Mouse (Mus musculus) hindbrain, postnatal 0 days (tissue): ENCODE measurements around the gene Rnase12. TPM values are rescaled to one million over a fixed set of nuclear protein-coding genes. Genes with fewer than 3 reads are reported as not detected.
A peak's percentile ranks its signal among the peaks of the same experiment; 100 is the strongest.

Source experiments
- ATAC-seq: fragments of 200-750 bp; cut with Nextera tagmentation; 2 replicates; pipeline ENCODE4 v1.8.0; 2017; ENCODE audit warnings: mild to moderate bottlenecking, moderate TSS enrichment, moderate library complexity
- DNase-seq: peaks from one replicate; pipeline ENCODE4 v3.0.0-alpha.2; 2015; ENCODE audit warnings: low spot score
- H3K27ac ChIP-seq: fragments of 300-500 bp; sonication (generic); 2 replicates; pipeline ENCODE4 v1.5.1; 2014; ENCODE audit warnings: mild to moderate bottlenecking
- H3K27me3 ChIP-seq: fragments of 300-500 bp; sonication (generic); 2 replicates; pipeline ENCODE4 v1.6.1; 2014; ENCODE audit warnings: low read length, mixed read lengths; ENCODE audit not compliant: insufficient read depth
- H3K36me3 ChIP-seq: fragments of 300-500 bp; sonication (generic); 2 replicates; pipeline ENCODE4 v1.6.1; 2014; ENCODE audit warnings: low read length, mixed read lengths; ENCODE audit not compliant: insufficient read depth
- H3K4me1 ChIP-seq: fragments of 300-500 bp; sonication (generic); 2 replicates; pipeline ENCODE4 v1.6.1; 2014; ENCODE audit warnings: antibody characterized with exemption, low read length, mixed read lengths; ENCODE audit not compliant: insufficient read depth
- H3K4me2 ChIP-seq: fragments of 300-500 bp; sonication (generic); 2 replicates; pipeline ENCODE4 v1.6.1; 2014; ENCODE audit warnings: low read depth, mild to moderate bottlenecking, low read length, moderate library complexity, mixed read lengths
- H3K4me3 ChIP-seq: fragments of 300-500 bp; sonication (generic); 2 replicates; pipeline ENCODE4 v1.5.1; 2014; ENCODE audit warnings: low read length
- H3K9ac ChIP-seq: fragments of 300-500 bp; sonication (generic); replicated peaks from 2 replicates; pipeline ENCODE4 v1.6.1; 2014; ENCODE audit warnings: mild to moderate bottlenecking, low read length, moderate library complexity, mixed read lengths
- H3K9me3 ChIP-seq: fragments of 300-500 bp; sonication (generic); 2 replicates; pipeline ENCODE4 v1.6.1; 2016; ENCODE audit warnings: low read length, mixed read lengths
- CTCF ChIP-seq: IDR thresholded peaks from 2 replicates; pipeline ENCODE4 v1.5.1; 2016; ENCODE audit warnings: antibody characterized with exemption, control low read depth, low read depth
- WGBS: fragments of 180-500 bp; shearing (Covaris S2); extraction: QIAGEN DNeasy Blood & Tissue Kit; methylation state at CpG from one replicate; pipeline ENCODE4 v1.1.7; 2014; 5-methylcytosine and 5-hydroxymethylcytosine counted together
- polyA plus RNA-seq: library from polyadenylated mRNA; unstranded; fragments of >200 nt; fragmentation: Nextera tagmentation; extraction: Ambion mirVana; gene quantifications from 2 replicates; pipeline ENCODE4 v1.2.1, GENCODE M21; 2015
- total RNA-seq: library from RNA; depleted of rRNA; stranded (reverse); fragments of >200 nt; gene quantifications from 2 replicates; pipeline ENCODE4 v1.2.3, GENCODE M21; 2014

Gene Rnase12
- total and polyA plus RNA-seq, 2 experiments from 2014 or later: 0.29 TPM; not detected in 1

GRCm38 (mm10) chr14:51085086-51085485 lies 27.6 kb upstream of the Rnase12 start:
- Histone ChIP-seq H3K27ac (no peak overlapping the region), H3K9ac (no peak overlapping the region), H3K4me1 (no peaks in the 10 kb centered on the region), H3K9me3 (no peaks in the 10 kb centered on the region), H3K36me3 (no peaks in the 10 kb centered on the region), H3K4me2 (no peak overlapping the region), H3K27me3 (no peaks in the 10 kb centered on the region), H3K4me3 (no peak overlapping the region)
- TF ChIP-seq CTCF: no peak
- no peak for ATAC-seq
- no peak for DNase-seq
- WGBS: 90% methylated on average over 2 of the region's 2 CpGs

GRCm38 (mm10) chr14:51083805-51084204 lies 26.3 kb upstream of the Rnase12 start:
- 10% methylated on average over 7 of the region's 7 CpGs for WGBS
- ATAC-seq (no peak), DNase-seq (no peak)
- Histone ChIP-seq H3K4me1 (no peaks in the 10 kb centered on the region), H3K36me3 (no peaks in the 10 kb centered on the region), H3K27me3 (no peaks in the 10 kb centered on the region), H3K9me3 (no peaks in the 10 kb centered on the region), H3K27ac (no peak overlapping the region), H3K9ac (no peak overlapping the region), H3K4me3 (peak overlapping the region; percentile 56), H3K4me2 (peak overlapping the region; percentile 78)
- TF ChIP-seq CTCF: no peak

- H3K36me3 ChIP-seq: no peaks in the 10 kb centered on the region
- H3K27ac ChIP-seq: peak overlapping the region; percentile 34; the same call in 1 of the 2 replicates
- no peaks in the 10 kb centered on the region for H3K4me1 ChIP-seq
- peak overlapping the region; percentile 78 for H3K4me2 ChIP-seq
- H3K4me3 ChIP-seq: peak overlapping the region; percentile 56
- no peaks in the 10 kb centered on the region for H3K27me3 ChIP-seq
- ATAC-seq (peak; percentile 82), DNase-seq (peak; percentile 60)
- no peak for TF ChIP-seq CTCF
- no peaks in the 10 kb centered on the region for H3K9me3 ChIP-seq
- H3K9ac ChIP-seq: peak overlapping the region; percentile 51
- 2% methylated on average over 40 of the region's 40 CpGs for WGBS
Observed at GRCm38 (mm10) chr14:51082599-51083581, 25.4 kb upstream of the Rnase12 start.

GRCm38 (mm10) chr14:51081035-51081434 lies 23.6 kb upstream of the Rnase12 start:
- no peak for TF ChIP-seq CTCF
- no peak overlapping the region for H3K27ac ChIP-seq
- ATAC-seq: no peak
- H3K9ac ChIP-seq: no peak overlapping the region
- H3K27me3 ChIP-seq: no peaks in the 10 kb centered on the region
- no peak overlapping the region for H3K4me2 ChIP-seq
- DNase-seq: no peak
- no peaks in the 10 kb centered on the region for H3K36me3 ChIP-seq
- no peaks in the 10 kb centered on the region for H3K4me1 ChIP-seq
- H3K9me3 ChIP-seq: no peaks in the 10 kb centered on the region
- H3K4me3 ChIP-seq: no peak overlapping the region
- 93% methylated on average over 2 of the region's 2 CpGs for WGBS

DNA sequence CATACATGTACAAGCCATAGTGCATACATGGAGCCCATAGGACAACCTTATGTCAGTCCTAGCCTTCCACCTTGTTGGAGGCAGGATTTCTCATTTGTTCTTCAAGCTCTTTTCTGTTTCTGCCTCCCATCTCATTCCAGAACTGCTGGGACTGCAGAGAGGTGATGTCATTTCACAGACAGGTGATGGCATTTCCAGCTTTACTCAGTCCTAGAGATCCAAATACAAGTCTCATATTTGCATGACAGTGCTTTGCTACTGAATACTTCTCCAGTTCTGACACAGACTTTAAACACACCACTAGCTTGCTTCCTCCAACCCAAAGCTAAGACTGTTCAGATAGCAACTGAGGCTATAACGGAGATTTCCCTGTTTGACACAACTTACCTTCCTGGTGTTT lies 21.7 kb upstream of the Rnase12 start:
- no peaks in the 10 kb centered on the region for H3K36me3 ChIP-seq
- no peak overlapping the region for H3K4me2 ChIP-seq
- no peak overlapping the region for H3K9ac ChIP-seq
- ATAC-seq (no peak), DNase-seq (no peak)
- H3K9me3 ChIP-seq: no peaks in the 10 kb centered on the region
- H3K4me1 ChIP-seq: no peaks in the 10 kb centered on the region
- TF ChIP-seq CTCF: no peak
- H3K27ac ChIP-seq: no peak overlapping the region
- WGBS: 92% methylated on average over 1 of the region's 1 CpGs
- no peak overlapping the region for H3K4me3 ChIP-seq
- H3K27me3 ChIP-seq: no peaks in the 10 kb centered on the region

DNA sequence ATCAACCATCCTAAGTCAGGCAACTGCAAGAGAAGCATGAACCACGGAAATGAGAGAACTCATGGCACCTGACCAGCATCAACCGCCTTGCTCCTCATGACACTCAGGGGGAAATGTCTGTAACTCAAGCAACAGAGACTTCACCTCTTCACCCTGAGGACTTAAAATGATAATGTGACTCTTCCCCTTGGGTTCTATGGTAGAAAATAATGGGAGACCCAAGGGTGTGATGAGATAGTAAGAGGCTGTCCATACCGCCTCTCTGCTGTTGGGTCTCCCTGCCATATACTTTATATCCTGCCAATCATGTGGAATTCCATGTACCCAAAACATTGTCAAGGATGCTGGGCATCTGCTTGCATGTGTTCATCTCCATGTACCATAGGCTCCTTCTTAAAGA lies 16.9 kb upstream of the Rnase12 start, which contains the start of gene Olfr750:
Olfr750 (minus strand) TSS at position 101 of the 400 bp plus-strand sequence.
- DNase-seq (no peak), ATAC-seq (no peak)
- Histone ChIP-seq H3K36me3 (no peaks in the 10 kb centered on the region), H3K27ac (no peak within 1 kb of the TSS), H3K4me2 (no peak within 1 kb of the TSS), H3K4me1 (no peaks in the 10 kb centered on the region), H3K9ac (no peak within 1 kb of the TSS), H3K4me3 (no peak within 1 kb of the TSS), H3K9me3 (no peaks in the 10 kb centered on the region), H3K27me3 (no peaks in the 10 kb centered on the region)
- no peak for TF ChIP-seq CTCF
- 91% methylated on average over 3 of the region's 3 CpGs for WGBS

DNA sequence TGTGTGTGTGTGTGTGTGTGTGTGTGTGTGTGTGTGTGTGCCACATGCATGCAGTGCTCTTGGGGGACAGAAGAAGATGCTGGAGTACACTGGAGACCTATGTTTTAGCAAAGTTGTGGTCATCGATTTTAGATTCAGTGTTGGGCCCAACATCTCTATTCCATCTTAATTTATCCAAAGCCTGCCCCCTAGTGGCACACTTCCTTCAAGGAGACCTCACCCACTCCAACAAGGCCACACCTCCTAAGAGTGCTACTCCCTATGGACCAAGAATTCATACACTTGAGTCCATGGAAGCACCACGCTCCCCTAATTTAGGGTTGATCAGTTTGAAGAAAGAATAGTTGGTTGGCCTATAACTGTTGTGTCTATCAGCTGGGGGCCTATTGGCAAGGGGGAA lies 12.2 kb upstream of the Rnase12 start:
- H3K4me3 ChIP-seq: no peak overlapping the region
- ATAC-seq (no peak), DNase-seq (peak; percentile 46)
- no peak overlapping the region for H3K27ac ChIP-seq
- TF ChIP-seq CTCF: peak; percentile 43
- no peaks in the 10 kb centered on the region; the same call in 1 of the 2 replicates for H3K4me1 ChIP-seq
- H3K27me3 ChIP-seq: no peaks in the 10 kb centered on the region
- H3K9me3 ChIP-seq: no peaks in the 10 kb centered on the region
- H3K36me3 ChIP-seq: no peaks in the 10 kb centered on the region
- H3K4me2 ChIP-seq: no peak overlapping the region
- WGBS: 91% methylated on average over 2 of the region's 2 CpGs
- H3K9ac ChIP-seq: no peak overlapping the region
